Mouse (Mus musculus) midbrain, embryonic 10.5 days (tissue): ENCODE data around the gene Scaf4. TPM values are rescaled to one million over a fixed set of nuclear protein-coding genes. Genes with fewer than 3 reads are reported as not detected.
"Not testable (repeated sequence)": the region's sequence is repeated elsewhere in the genome, so short reads cannot be mapped to it uniquely, and the experiment has no call there.

Experiments
- DNase-seq: peaks from one replicate; pipeline ENCODE4 v3.0.0-alpha.2; 2017; ENCODE audit warnings: low spot score
- H3K27ac ChIP-seq: fragments of 300-500 bp; sonication (generic); replicated peaks from 2 replicates; pipeline ENCODE4 v1.5.1; 2016; ENCODE audit warnings: mild to moderate bottlenecking
- H3K27me3 ChIP-seq: fragments of 300-500 bp; sonication (generic); 2 replicates; pipeline ENCODE4 v1.6.1; 2016; ENCODE audit warnings: low read depth, mild to moderate bottlenecking; ENCODE audit not compliant: poor library complexity, severe bottlenecking
- H3K36me3 ChIP-seq: fragments of 300-500 bp; sonication (generic); 2 replicates; pipeline ENCODE4 v1.6.1; 2016; ENCODE audit warnings: mild to moderate bottlenecking, moderate library complexity
- H3K4me1 ChIP-seq: fragments of 300-500 bp; sonication (generic); 2 replicates; pipeline ENCODE4 v1.6.1; 2016
- H3K4me3 ChIP-seq: fragments of 300-500 bp; sonication (generic); 2 replicates; pipeline ENCODE4 v1.5.1; 2016; ENCODE audit warnings: mild to moderate bottlenecking, moderate library complexity
- H3K9me3 ChIP-seq: fragments of 300-500 bp; sonication (generic); replicated peaks from 2 replicates; pipeline ENCODE4 v1.6.1; 2016; ENCODE audit warnings: mild to moderate bottlenecking
- WGBS: fragments of 180-500 bp; shearing (Covaris S2); methylation state at CpG from one replicate; pipeline ENCODE4 v1.1.7; 2016; 5-methylcytosine and 5-hydroxymethylcytosine counted together
- polyA plus RNA-seq: library from polyadenylated mRNA; unstranded; fragments of >200 nt; fragmentation: Nextera tagmentation; extraction: Ambion mirVana; gene quantifications from 2 replicates; pipeline ENCODE4 v1.2.1, GENCODE M21; 2016

Gene Scaf4
- polyA plus RNA-seq, 1 experiment from 2014 or later = 34.6 TPM

- Histone ChIP-seq H3K36me3 (peaks cover 97% of the 10 kb centered on the region), H3K4me3 (no peak overlapping the region), H3K27ac (no peak overlapping the region), H3K9me3 (no peaks in the 10 kb centered on the region), H3K4me1 (no peaks in the 10 kb centered on the region), H3K27me3 (no peaks in the 10 kb centered on the region)
- no peak for DNase-seq
- WGBS = 96% methylated on average over 2 of the region's 2 CpGs
Observed at GRCm38 (mm10) chr16:90252521-90252920, 31.8 kb downstream of the Scaf4 start.

DNA sequence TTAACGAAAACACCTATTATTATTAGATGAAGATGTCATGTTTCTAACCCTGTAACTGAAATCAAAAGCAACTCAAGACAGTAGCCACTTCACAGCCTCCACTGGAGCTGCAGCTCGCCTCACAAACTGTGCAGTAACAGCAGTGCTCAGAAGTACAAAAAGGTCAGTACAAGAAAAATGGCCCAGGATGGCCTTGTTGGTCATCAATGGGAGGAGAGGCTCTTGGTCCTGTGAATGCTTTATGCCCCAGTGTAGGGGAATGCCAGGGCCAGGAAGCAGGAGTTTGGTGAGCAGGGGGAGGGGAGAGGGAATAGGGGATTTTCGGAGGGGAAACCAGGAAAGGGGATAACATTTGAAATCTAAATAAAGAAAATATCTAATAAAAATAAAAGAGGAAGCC is 33.0 kb downstream of the Scaf4 start:
- 89% methylated on average over 3 of the region's 3 CpGs for WGBS

GRCm38 (mm10) chr16:90250099-90250498 is 34.2 kb downstream of the Scaf4 start:
- no peak overlapping the region for H3K27ac ChIP-seq
- H3K4me3 ChIP-seq = no peak overlapping the region
- H3K27me3 ChIP-seq = no peaks in the 10 kb centered on the region
- no peaks in the 10 kb centered on the region for H3K9me3 ChIP-seq
- peaks cover 99% of the 10 kb centered on the region for H3K36me3 ChIP-seq
- DNase-seq = no peak
- 93% methylated on average over 7 of the region's 7 CpGs for WGBS
- no peaks in the 10 kb centered on the region for H3K4me1 ChIP-seq

More for the DNA sequence above, 33.0 kb downstream of the Scaf4 start:
- not testable (repeated sequence) for H3K27ac ChIP-seq, H3K27me3 ChIP-seq, DNase-seq, H3K4me3 ChIP-seq, H3K4me1 ChIP-seq, H3K9me3 ChIP-seq
- H3K36me3 ChIP-seq = peaks cover 97% of the 10 kb centered on the region

DNA sequence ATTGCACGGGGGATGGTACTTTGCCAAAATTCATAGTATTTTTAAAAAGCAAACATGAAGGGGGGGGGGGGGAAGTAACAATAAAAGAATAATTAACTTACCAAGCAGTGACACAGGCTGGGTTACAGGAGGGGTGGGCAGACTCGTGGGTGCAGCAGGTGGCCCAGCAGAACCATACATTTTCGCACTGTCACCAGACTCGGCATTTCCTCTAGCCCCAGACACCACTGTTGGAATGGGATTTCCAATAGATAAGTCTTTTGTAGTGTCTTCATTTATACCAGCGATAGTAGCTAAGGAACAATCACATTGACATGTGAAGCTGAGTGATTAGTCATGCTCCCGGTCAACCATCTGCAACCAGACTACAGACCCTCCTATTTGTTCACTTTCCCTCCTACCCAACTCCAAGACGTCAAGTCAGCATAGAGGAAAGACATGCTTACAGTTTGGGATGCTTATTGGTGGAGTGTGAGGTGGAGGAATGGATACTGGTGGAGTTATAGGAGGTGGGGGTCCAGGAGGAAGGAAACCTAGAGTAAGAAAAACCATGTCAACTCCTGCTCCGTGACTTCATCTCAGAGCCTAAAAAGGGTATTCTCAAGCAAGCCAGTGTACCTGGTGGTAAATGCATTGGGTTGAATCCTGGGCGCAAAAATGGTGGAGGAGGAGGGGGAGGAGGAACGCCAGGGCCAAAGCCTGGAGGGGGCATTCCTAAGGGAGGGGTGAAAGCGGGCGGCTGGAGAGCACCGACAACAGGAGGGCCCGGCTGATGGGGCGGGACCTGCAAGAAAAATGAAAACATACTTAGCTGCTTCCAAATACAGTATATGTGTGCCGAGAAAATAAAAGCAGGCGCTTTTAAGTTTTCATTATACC is 41.6 kb downstream of the Scaf4 start:
- peaks cover 3% of the 10 kb centered on the region; the same call in 1 of the 2 replicates for H3K4me1 ChIP-seq
- H3K9me3 ChIP-seq = no peaks in the 10 kb centered on the region
- H3K27ac ChIP-seq = no peak overlapping the region
- no peak overlapping the region for H3K4me3 ChIP-seq
- WGBS = 83% methylated on average over 17 of the region's 17 CpGs
- H3K36me3 ChIP-seq = peaks cover 98% of the 10 kb centered on the region
- no peak for DNase-seq
- H3K27me3 ChIP-seq = no peaks in the 10 kb centered on the region

GRCm38 (mm10) chr16:90241875-90242274 is 42.4 kb downstream of the Scaf4 start:
- H3K36me3 ChIP-seq = peaks cover 98% of the 10 kb centered on the region
- no peak overlapping the region for H3K27ac ChIP-seq
- peaks cover 3% of the 10 kb centered on the region; the same call in 1 of the 2 replicates for H3K4me1 ChIP-seq
- no peak overlapping the region for H3K4me3 ChIP-seq
- no peak for DNase-seq
- no peaks in the 10 kb centered on the region for H3K27me3 ChIP-seq
- 90% methylated on average over 4 of the region's 4 CpGs for WGBS
- H3K9me3 ChIP-seq = no peaks in the 10 kb centered on the region

GRCm38 (mm10) chr16:90239128-90239746 is 45.1 kb downstream of the Scaf4 start:
- no peak overlapping the region for H3K27ac ChIP-seq
- no peak for DNase-seq
- H3K4me3 ChIP-seq = no peak overlapping the region
- H3K4me1 ChIP-seq = peaks cover 3% of the 10 kb centered on the region; the same call in 1 of the 2 replicates
- H3K27me3 ChIP-seq = no peaks in the 10 kb centered on the region
- WGBS = 91% methylated on average over 6 of the region's 6 CpGs
- no peaks in the 10 kb centered on the region for H3K9me3 ChIP-seq
- H3K36me3 ChIP-seq = peaks cover 92% of the 10 kb centered on the region

- no peaks in the 10 kb centered on the region for H3K4me1 ChIP-seq
- WGBS = 95% methylated on average over 3 of the region's 3 CpGs
- peaks cover 78% of the 10 kb centered on the region for H3K36me3 ChIP-seq
- no peak overlapping the region for H3K4me3 ChIP-seq
- H3K9me3 ChIP-seq = no peaks in the 10 kb centered on the region
- DNase-seq = no peak
- no peak overlapping the region for H3K27ac ChIP-seq
- no peaks in the 10 kb centered on the region for H3K27me3 ChIP-seq
Observed at GRCm38 (mm10) chr16:90235188-90235587, 49.1 kb downstream of the Scaf4 start.

DNA sequence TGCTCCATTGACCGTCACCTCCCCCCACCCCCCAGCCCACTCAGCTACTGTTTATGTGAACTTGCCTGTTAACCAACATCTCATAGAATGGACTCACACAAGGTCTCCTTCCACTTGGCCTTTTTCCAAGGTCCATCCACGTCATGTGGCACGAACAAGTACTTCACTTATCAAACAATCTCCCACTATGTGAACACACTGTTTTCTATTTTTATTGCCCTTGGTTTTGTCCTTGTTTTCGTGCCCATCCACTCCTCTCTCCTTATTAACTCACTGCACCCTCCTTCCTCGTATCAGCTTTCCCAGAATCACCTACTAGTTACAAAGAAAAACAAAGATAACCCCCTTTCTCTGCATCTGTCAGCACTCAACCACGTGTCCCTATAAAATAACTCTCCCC is 49.7 kb downstream of the Scaf4 start:
- 88% methylated on average over 6 of the region's 6 CpGs for WGBS
- Histone ChIP-seq H3K27me3 (no peaks in the 10 kb centered on the region), H3K9me3 (no peaks in the 10 kb centered on the region), H3K4me3 (no peak overlapping the region), H3K36me3 (peaks cover 78% of the 10 kb centered on the region), H3K27ac (no peak overlapping the region), H3K4me1 (no peaks in the 10 kb centered on the region)
- DNase-seq = no peak

GRCm38 (mm10) chr16:90233702-90234101 is 50.6 kb downstream of the Scaf4 start:
- H3K4me1 ChIP-seq = no peaks in the 10 kb centered on the region
- H3K9me3 ChIP-seq = no peaks in the 10 kb centered on the region
- H3K27ac ChIP-seq = no peak overlapping the region
- H3K27me3 ChIP-seq = no peaks in the 10 kb centered on the region
- whole genome bisulfite sequencing = 91% methylated on average over 10 of the region's 10 CpGs
- H3K4me3 ChIP-seq = no peak overlapping the region
- H3K36me3 ChIP-seq = peaks cover 78% of the 10 kb centered on the region
- no peak for DNase-seq

GRCm38 (mm10) chr16:90231302-90231701 is 53.0 kb downstream of the Scaf4 start:
- peaks cover 80% of the 10 kb centered on the region for H3K36me3 ChIP-seq
- H3K27ac ChIP-seq = no peak overlapping the region
- H3K4me1 ChIP-seq = no peaks in the 10 kb centered on the region
- no peak overlapping the region for H3K4me3 ChIP-seq
- DNase-seq = no peak
- no peaks in the 10 kb centered on the region for H3K9me3 ChIP-seq
- 92% methylated on average over 7 of the region's 7 CpGs for WGBS
- no peaks in the 10 kb centered on the region for H3K27me3 ChIP-seq

DNA sequence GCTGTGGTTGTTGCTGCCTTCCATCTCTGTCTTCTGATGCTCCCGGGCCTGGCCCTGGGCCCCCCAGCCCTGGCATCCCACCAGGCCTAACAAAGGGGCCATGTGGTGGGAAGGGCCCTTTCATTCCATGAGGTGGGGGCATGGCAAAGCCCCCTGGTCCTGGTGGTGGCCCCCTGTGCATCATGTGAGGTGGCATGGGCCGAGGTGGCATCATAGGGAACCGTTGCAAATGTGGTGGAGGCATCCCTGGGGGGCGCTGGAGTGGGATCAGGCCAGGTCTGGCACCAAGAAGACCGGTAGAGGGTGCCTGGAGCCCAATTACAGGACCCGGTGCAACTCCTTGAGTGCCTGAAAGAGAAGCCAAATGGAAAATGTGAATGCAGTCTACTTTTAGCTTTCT is 54.4 kb downstream of the Scaf4 start:
- 90% methylated on average over 6 of the region's 6 CpGs for WGBS
- no peaks in the 10 kb centered on the region for H3K9me3 ChIP-seq
- no peaks in the 10 kb centered on the region for H3K27me3 ChIP-seq
- peaks cover 81% of the 10 kb centered on the region for H3K36me3 ChIP-seq
- DNase-seq = no peak
- H3K4me1 ChIP-seq = no peaks in the 10 kb centered on the region
- H3K27ac ChIP-seq = no peak overlapping the region
- H3K4me3 ChIP-seq = no peak overlapping the region

DNA sequence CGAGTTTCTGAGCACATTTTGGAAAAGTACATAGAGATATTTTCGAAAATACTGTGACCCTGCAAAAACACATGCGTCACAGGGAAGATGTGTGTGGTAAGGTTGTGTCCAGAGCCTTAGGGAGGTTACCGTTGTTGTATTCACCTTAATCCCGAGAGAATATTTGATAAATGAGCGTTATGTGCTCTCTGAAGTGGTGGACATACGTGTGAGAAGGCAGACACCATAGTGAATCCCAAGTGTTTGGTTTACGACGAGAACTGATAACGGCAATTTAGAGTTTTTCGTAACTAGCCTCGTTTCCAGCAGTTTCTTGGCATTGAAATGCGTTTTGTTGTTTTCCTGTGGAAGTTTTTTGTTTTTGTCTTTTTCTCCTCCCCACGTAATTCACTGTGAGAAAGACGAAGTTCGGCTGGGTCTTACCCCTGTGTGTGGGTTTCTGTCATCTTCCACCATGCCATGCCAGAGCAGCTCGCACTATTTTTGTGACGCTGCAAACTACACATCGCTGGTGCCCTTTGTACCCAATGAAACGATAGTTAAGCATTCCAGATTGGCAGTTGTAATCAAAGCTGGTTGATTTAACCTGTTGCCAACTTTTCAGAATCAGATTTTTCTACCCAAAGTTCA is 62.7 kb downstream of the Scaf4 start:
- Histone ChIP-seq H3K27ac (peak overlapping the region; percentile 95), H3K9me3 (no peaks in the 10 kb centered on the region), H3K4me3 (peak overlapping the region; percentile 84), H3K27me3 (peaks cover 6% of the 10 kb centered on the region; the same call in 1 of the 2 replicates), H3K4me1 (peaks cover 43% of the 10 kb centered on the region), H3K36me3 (peaks cover 44% of the 10 kb centered on the region)
- DNase-seq = no peak
- 20% methylated on average over 20 of the region's 20 CpGs for WGBS
